28 mouse cellular contexts compared by ENCODE assay signal in genomic region chr3:105088638-105089037, GRCm38 (mm10). TPM values are rescaled to one million over a fixed set of nuclear protein-coding genes. Genes with fewer than 3 reads are reported as not detected.
"Had no signal": no experiment of that assay in that cellular context is flagged by ENCODE, and none has a peak within 500 bp of the region (broad histone marks: within the 10 kb centered on the region; RNA-seq: fewer than 3 reads in every experiment).

No protein-coding gene starts in this region.

- H3K9ac ChIP-seq: liver, postnatal 0 days; lung, embryonic 15.5 days; midbrain, embryonic 12.5 days; midbrain, embryonic 15.5 days; neural tube, embryonic 12.5 days had no signal

- H3K27me3 ChIP-seq: lung, embryonic 15.5 days; midbrain, embryonic 12.5 days; midbrain, embryonic 15.5 days; neural tube, embryonic 12.5 days had no signal

- ATAC-seq: liver, postnatal 0 days; lung, postnatal 0 days; midbrain, embryonic 15.5 days had no signal

- H3K27ac ChIP-seq: macrophage; midbrain, embryonic 12.5 days; midbrain, embryonic 15.5 days; neural tube, embryonic 12.5 days had no signal

- H3K4me2 ChIP-seq: lung, embryonic 15.5 days; midbrain, embryonic 12.5 days; midbrain, embryonic 15.5 days; neural tube, embryonic 12.5 days had no signal

- H3K4me3 ChIP-seq: lung, embryonic 15.5 days; megakaryocyte, embryonic 14.5 days; midbrain, embryonic 12.5 days; midbrain, embryonic 15.5 days; neural tube, embryonic 12.5 days had no signal

- DNase-seq: liver, postnatal 0 days; lung, adult 2 months; lung, postnatal 14 days; lung, postnatal 36 days; retina, postnatal 1 day; right cerebral cortex, adult 18-20 months; right cerebral cortex, postnatal 25 days; right cerebral cortex, postnatal 4 days; spleen, adult 18-20 months; thymus, adult 18-20 months; thymus, postnatal 14 days; thymus, postnatal 36 days had no signal

- H3K4me1 ChIP-seq: midbrain, embryonic 12.5 days; midbrain, embryonic 15.5 days; neural tube, embryonic 12.5 days had no signal

- H3K9me3 ChIP-seq: lung, embryonic 15.5 days; megakaryocyte, embryonic 14.5 days; midbrain, embryonic 12.5 days; midbrain, embryonic 15.5 days; neural tube, embryonic 12.5 days had no signal

- H3K36me3 ChIP-seq: lung, embryonic 15.5 days; midbrain, embryonic 12.5 days; midbrain, embryonic 15.5 days; neural tube, embryonic 12.5 days had no signal

RNA-seq across cellular contexts. Expression of gene 4930564D02Rik, which starts 22.0 kb away (rescaled TPM):
- total RNA-seq: megakaryocyte progenitor cell, adult 5-6 weeks; midbrain, postnatal 0 days; monocyte, adult 5-6 weeks; neutrophil, adult 5-6 weeks had no signal
- polyA plus RNA-seq: liver, postnatal 0 days; lung, adult 2 months; lung, embryonic 15.5 days; lung, postnatal 0 days; macrophage; midbrain, embryonic 12.5 days; midbrain, embryonic 15.5 days; midbrain, postnatal 0 days; neural tube, embryonic 12.5 days; neural tube, embryonic 14.5 days; small intestine, adult 2 months; stomach, embryonic 14.5 days; stomach, embryonic 16.5 days; thymus, postnatal 0 days had no signal
